Mouse (Mus musculus) forebrain, embryonic 14.5 days (tissue): ENCODE data around the gene Nfatc4. TPM values are rescaled to one million over a fixed set of nuclear protein-coding genes. Genes with fewer than 3 reads are reported as not detected.
A peak's percentile ranks its signal among the peaks of the same experiment; 100 is the strongest.

Source experiments
- ATAC-seq: fragments of 200-750 bp; cut with Nextera tagmentation; 2 replicates; pipeline ENCODE4 v1.8.0; 2017; ENCODE audit warnings: mild to moderate bottlenecking, moderate library complexity
- DNase-seq: peaks from one replicate; pipeline ENCODE4 v3.0.0-alpha.2; 2015; ENCODE audit warnings: low spot score
- H3K27ac ChIP-seq: fragments of 300-500 bp; sonication (generic); 2 replicates; pipeline ENCODE4 v1.5.1; 2014; ENCODE audit warnings: low read depth, mild to moderate bottlenecking, control low read depth, low read length, moderate library complexity
- H3K27me3 ChIP-seq: fragments of 300-500 bp; sonication (generic); replicated peaks from 2 replicates; pipeline ENCODE4 v1.6.1; 2014; ENCODE audit warnings: low read length, control low read depth, mixed read lengths; ENCODE audit not compliant: control insufficient read depth, insufficient read depth
- H3K36me3 ChIP-seq: fragments of 300-500 bp; sonication (generic); 2 replicates; pipeline ENCODE4 v1.6.1; 2014; ENCODE audit warnings: low read length, control low read depth; ENCODE audit not compliant: control insufficient read depth, insufficient read depth
- H3K4me1 ChIP-seq: fragments of 300-500 bp; sonication (generic); 2 replicates; pipeline ENCODE4 v1.6.1; 2014; ENCODE audit warnings: antibody characterized with exemption, low read length, control low read depth; ENCODE audit not compliant: control insufficient read depth, insufficient read depth
- H3K4me2 ChIP-seq: fragments of 300-500 bp; sonication (generic); 2 replicates; pipeline ENCODE4 v1.6.1; 2014; ENCODE audit warnings: mild to moderate bottlenecking, control low read depth, low read length
- H3K4me3 ChIP-seq: fragments of 300-500 bp; sonication (generic); 2 replicates; pipeline ENCODE4 v1.5.1; 2014; ENCODE audit warnings: low read depth, low read length, control low read depth
- H3K9ac ChIP-seq: fragments of 300-500 bp; sonication (generic); 2 replicates; pipeline ENCODE4 v1.6.1; 2014; ENCODE audit warnings: mild to moderate bottlenecking, low read length, control low read depth, moderate library complexity
- H3K9me3 ChIP-seq: fragments of 300-500 bp; sonication (generic); replicated peaks from 2 replicates; pipeline ENCODE4 v1.6.1; 2016; ENCODE audit warnings: low read length, control low read depth, mixed read lengths; ENCODE audit not compliant: control insufficient read depth
- WGBS: fragments of 180-500 bp; shearing (Covaris S2); extraction: QIAGEN DNeasy Blood & Tissue Kit; methylation state at CpG from one replicate; pipeline ENCODE4 v1.1.7; 2014; 5-methylcytosine and 5-hydroxymethylcytosine counted together
- polyA plus RNA-seq: library from polyadenylated mRNA; unstranded; fragments of >200 nt; fragmentation: Nextera tagmentation; extraction: Ambion mirVana; gene quantifications from 2 replicates; pipeline ENCODE4 v1.2.1, GENCODE M21; 2014

Nfatc4 gene
- polyA plus RNA-seq, 1 experiment from 2014 or later = 8.3 TPM

- peak overlapping the region; percentile 34 for H3K4me2 ChIP-seq
- DNase-seq (peak; percentile 29), ATAC-seq (no peak)
- no peaks in the 10 kb centered on the region for H3K4me1 ChIP-seq
- no peaks in the 10 kb centered on the region for H3K36me3 ChIP-seq
- no peak overlapping the region for H3K27ac ChIP-seq
- H3K9ac ChIP-seq = no peak overlapping the region; the same call in 1 of the 2 replicates
- WGBS = 3% methylated on average over 29 of the region's 31 CpGs
- peak overlapping the region; percentile 12; the same call in 1 of the 2 replicates for H3K4me3 ChIP-seq
- no peaks in the 10 kb centered on the region for H3K9me3 ChIP-seq
- H3K27me3 ChIP-seq = peaks cover 45% of the 10 kb centered on the region
Observed at GRCm38 (mm10) chr14:55783171-55783957, 39.6 kb upstream of the Nfatc4 start.

- Histone ChIP-seq H3K9ac (no peak within 1 kb of the TSS; the same call in 1 of the 2 replicates), H3K27me3 (peaks cover 50% of the 10 kb centered on the region), H3K4me3 (peak within 1 kb of the TSS; percentile 12; the same call in 1 of the 2 replicates), H3K4me2 (peak within 1 kb of the TSS; percentile 34), H3K27ac (no peak within 1 kb of the TSS), H3K4me1 (no peaks in the 10 kb centered on the region), H3K36me3 (no peaks in the 10 kb centered on the region), H3K9me3 (no peaks in the 10 kb centered on the region)
- no peak for ATAC-seq
- 4% methylated on average over 13 of the region's 13 CpGs for WGBS
- no peak for DNase-seq
Observed at GRCm38 (mm10) chr14:55783958-55784235, 39.0 kb upstream of the Nfatc4 start, which contains the start of gene Adcy4. Adcy4 (minus strand) TSS chr14:55784095.

- ATAC-seq (no peak), DNase-seq (no peak)
- Histone ChIP-seq H3K27me3 (peaks cover 62% of the 10 kb centered on the region), H3K9me3 (no peaks in the 10 kb centered on the region), H3K9ac (no peak overlapping the region), H3K36me3 (no peaks in the 10 kb centered on the region), H3K4me3 (no peak overlapping the region), H3K27ac (no peak overlapping the region), H3K4me1 (no peaks in the 10 kb centered on the region), H3K4me2 (no peak overlapping the region)
- WGBS = 23% methylated on average over 6 of the region's 6 CpGs
Observed at GRCm38 (mm10) chr14:55785195-55785594, 37.7 kb upstream of the Nfatc4 start.

GRCm38 (mm10) chr14:55787731-55788130 is 35.2 kb upstream of the Nfatc4 start:
- H3K9ac ChIP-seq = no peak overlapping the region
- no peak for DNase-seq
- no peaks in the 10 kb centered on the region for H3K4me1 ChIP-seq
- peaks cover 56% of the 10 kb centered on the region for H3K27me3 ChIP-seq
- no peak overlapping the region for H3K4me3 ChIP-seq
- no peak overlapping the region for H3K4me2 ChIP-seq
- 38% methylated on average over 11 of the region's 11 CpGs for WGBS
- no peaks in the 10 kb centered on the region for H3K9me3 ChIP-seq
- H3K36me3 ChIP-seq = no peaks in the 10 kb centered on the region
- H3K27ac ChIP-seq = no peak overlapping the region
- no peak for ATAC-seq

- ATAC-seq (no peak), DNase-seq (no peak)
- Histone ChIP-seq H3K36me3 (no peaks in the 10 kb centered on the region), H3K9ac (peak within 1 kb of the TSS; percentile 10; the same call in 1 of the 2 replicates), H3K4me3 (peak within 1 kb of the TSS; percentile 10; the same call in 1 of the 2 replicates), H3K27me3 (peaks cover 51% of the 10 kb centered on the region), H3K4me2 (peak within 1 kb of the TSS; percentile 37), H3K9me3 (no peaks in the 10 kb centered on the region), H3K27ac (no peak within 1 kb of the TSS), H3K4me1 (no peaks in the 10 kb centered on the region)
- 5% methylated on average over 40 of the region's 40 CpGs for WGBS
Observed at GRCm38 (mm10) chr14:55788256-55789050, 34.5 kb upstream of the Nfatc4 start, which contains the start of gene Ripk3. Ripk3 (minus strand) TSS chr14:55788865.

GRCm38 (mm10) chr14:55793461-55793860 is 29.5 kb upstream of the Nfatc4 start:
- H3K27ac ChIP-seq = no peak overlapping the region
- no peak overlapping the region for H3K4me3 ChIP-seq
- no peaks in the 10 kb centered on the region for H3K36me3 ChIP-seq
- H3K4me2 ChIP-seq = no peak overlapping the region
- no peaks in the 10 kb centered on the region for H3K9me3 ChIP-seq
- 75% methylated on average over 2 of the region's 2 CpGs for WGBS
- peaks cover 16% of the 10 kb centered on the region for H3K27me3 ChIP-seq
- H3K4me1 ChIP-seq = no peaks in the 10 kb centered on the region
- ATAC-seq = no peak
- DNase-seq = no peak
- H3K9ac ChIP-seq = no peak overlapping the region

GRCm38 (mm10) chr14:55793946-55794345 is 29.0 kb upstream of the Nfatc4 start:
- no peak for DNase-seq
- H3K4me1 ChIP-seq = no peaks in the 10 kb centered on the region
- no peak overlapping the region for H3K4me3 ChIP-seq
- H3K9me3 ChIP-seq = no peaks in the 10 kb centered on the region
- no peaks in the 10 kb centered on the region for H3K36me3 ChIP-seq
- no peak for ATAC-seq
- H3K9ac ChIP-seq = no peak overlapping the region
- no peak overlapping the region for H3K27ac ChIP-seq
- peaks cover 11% of the 10 kb centered on the region for H3K27me3 ChIP-seq
- no peak overlapping the region for H3K4me2 ChIP-seq
- 65% methylated on average over 2 of the region's 2 CpGs for WGBS

- DNase-seq = no peak
- Histone ChIP-seq H3K4me2 (no peak overlapping the region), H3K36me3 (no peaks in the 10 kb centered on the region), H3K27ac (no peak overlapping the region), H3K9ac (no peak overlapping the region), H3K9me3 (no peaks in the 10 kb centered on the region), H3K4me1 (no peaks in the 10 kb centered on the region), H3K27me3 (no peaks in the 10 kb centered on the region), H3K4me3 (no peak overlapping the region)
- WGBS = 86% methylated on average over 15 of the region's 15 CpGs
- no peak for ATAC-seq
Observed at GRCm38 (mm10) chr14:55795380-55796163, 27.4 kb upstream of the Nfatc4 start.
